Comparison of ENCODE assay signal across 8 mouse cellular contexts in the genomic region with DNA sequence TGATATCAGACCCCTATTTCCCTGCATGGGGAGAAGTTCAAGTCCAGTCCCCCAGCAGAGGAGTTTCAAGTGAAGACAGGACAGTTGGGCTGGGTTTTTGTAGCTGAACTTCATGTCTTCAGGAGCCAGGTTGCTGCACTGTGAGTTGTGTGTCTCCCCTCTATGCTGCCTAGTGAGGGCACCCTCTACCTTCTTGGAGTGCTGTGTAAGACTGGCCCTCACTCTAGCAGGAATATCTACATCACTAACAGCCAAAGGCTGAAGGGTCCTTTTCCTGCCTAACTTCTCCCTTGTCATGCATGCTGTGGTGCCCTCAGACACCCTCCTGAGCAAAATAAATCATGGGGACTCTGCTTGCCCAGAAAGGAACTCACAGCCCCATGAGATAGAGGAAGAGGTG. TPM values are rescaled to one million over a fixed set of nuclear protein-coding genes. Genes with fewer than 3 reads are reported as not detected.
DNase-seq lines count a peak whose midpoint lies in the region; ATAC-seq and TF ChIP-seq lines count a peak whose summit lies in the region.

No protein-coding gene starts in this region.

- intact Hi-C loops in left cerebral cortex, postnatal 25 days (cut with DNase I): no loop called here
- intact Hi-C loops in heart, postnatal 14 days (cut with DNase I): loop anchor here (5.0 kb wide), 2 partner anchors 66 to 166 kb away; a partner anchor contains a TSS

- ATAC-seq in heart, embryonic 15.5 days (replicated peaks; ENCODE audit: insufficient number of reproducible peaks, insufficient read depth, low FRiP score, low read depth): no peak
- no peak for ATAC-seq in G1E (ENCODE audit: extremely low read depth, insufficient number of reproducible peaks, low FRiP score, poor library complexity, severe bottlenecking)
- ATAC-seq in hindbrain, embryonic 12.5 days (ENCODE audit: low FRiP score): no peak
- ATAC-seq in midbrain, embryonic 15.5 days (replicated peaks): no peak

- no peak overlapping the region for H3K27ac ChIP-seq in heart, embryonic 15.5 days
- H3K27ac ChIP-seq in hindbrain, embryonic 12.5 days: no peak overlapping the region
- H3K27ac ChIP-seq in midbrain, embryonic 15.5 days: 0 out of 2 replicates have a peak overlapping the region, but pooled peaks have one; percentile 93

- peak overlapping the region; percentile 98; the same call in 1 of the 2 replicates for H3K4me2 ChIP-seq in heart, embryonic 15.5 days
- peak overlapping the region; percentile 99 for H3K4me2 ChIP-seq in hindbrain, embryonic 12.5 days (replicated peaks)
- peak overlapping the region; percentile 100 for H3K4me2 ChIP-seq in midbrain, embryonic 15.5 days

- peaks cover 4% of the 10 kb centered on the region; the same call in 1 of the 2 replicates for H3K27me3 ChIP-seq in heart, embryonic 15.5 days
- H3K27me3 ChIP-seq in G1E (ENCODE audit: insufficient read depth, low read length): peaks cover 10% of the 10 kb centered on the region
- H3K27me3 ChIP-seq in hindbrain, embryonic 12.5 days: peaks cover 13% of the 10 kb centered on the region
- H3K27me3 ChIP-seq in midbrain, embryonic 15.5 days (replicated peaks): no peaks in the 10 kb centered on the region

- no peak overlapping the region for H3K9ac ChIP-seq in heart, embryonic 15.5 days
- H3K9ac ChIP-seq in hindbrain, embryonic 12.5 days: no peak overlapping the region
- H3K9ac ChIP-seq in midbrain, embryonic 15.5 days: no peak overlapping the region

- no peak for DNase-seq in heart, adult 11 months
- peak; percentile 27 for DNase-seq in G1E (ENCODE audit: low spot score)
- DNase-seq in left cerebral cortex, postnatal 25 days (ENCODE audit: low spot score in 2 of 2): no peak
- DNase-seq in spleen, postnatal 4 days (ENCODE audit: low spot score in 2 of 2): no peak
- no peak for DNase-seq in heart, postnatal 14 days

- TF ChIP-seq CTCF in G1E (IDR thresholded peaks at IDR 0.05; ENCODE audit: low read depth, low read length): no peak

- H3K9me3 ChIP-seq in heart, embryonic 15.5 days (replicated peaks): no peaks in the 10 kb centered on the region
- no peaks in the 10 kb centered on the region for H3K9me3 ChIP-seq in G1E (replicated peaks)
- no peaks in the 10 kb centered on the region for H3K9me3 ChIP-seq in hindbrain, embryonic 12.5 days (replicated peaks)
- H3K9me3 ChIP-seq in midbrain, embryonic 15.5 days: no peaks in the 10 kb centered on the region

- peaks cover 16% of the 10 kb centered on the region for H3K4me1 ChIP-seq in heart, embryonic 15.5 days (replicated peaks)
- H3K4me1 ChIP-seq in G1E (ENCODE audit: insufficient read depth, low read depth, low read length): peaks cover 55% of the 10 kb centered on the region
- peaks cover 23% of the 10 kb centered on the region for H3K4me1 ChIP-seq in hindbrain, embryonic 12.5 days
- H3K4me1 ChIP-seq in midbrain, embryonic 15.5 days: peaks cover 29% of the 10 kb centered on the region

- no peak overlapping the region for H3K4me3 ChIP-seq in heart, embryonic 15.5 days
- no peak overlapping the region; the same call in 1 of the 2 replicates for H3K4me3 ChIP-seq in G1E (ENCODE audit: low read depth, low read length)
- H3K4me3 ChIP-seq in hindbrain, embryonic 12.5 days: 0 out of 2 replicates have a peak overlapping the region, but pooled peaks have one; percentile 93
- H3K4me3 ChIP-seq in midbrain, embryonic 15.5 days: peak overlapping the region; percentile 93; the same call in 1 of the 2 replicates

- H3K36me3 ChIP-seq in heart, embryonic 15.5 days: no peaks in the 10 kb centered on the region
- H3K36me3 ChIP-seq in G1E (replicated peaks): peaks cover 28% of the 10 kb centered on the region
- no peaks in the 10 kb centered on the region; the same call in 1 of the 2 replicates for H3K36me3 ChIP-seq in hindbrain, embryonic 12.5 days
- no peaks in the 10 kb centered on the region for H3K36me3 ChIP-seq in midbrain, embryonic 15.5 days (replicated peaks)

RNA-seq across cellular contexts. Expression of a gene that starts 1.1 kb away (rescaled TPM):
- 23.7 and 24.4 TPM in 2 replicates for polyA plus RNA-seq in heart, embryonic 15.5 days (2015; fragmentation: Nextera tagmentation; extraction: Ambion mirVana)
- total RNA-seq in G1E (2014; fragmentation: Nextera tagmentation) (10.5 and 15.7 TPM in 2 replicates), G1E (2017) (12.1 and 13.9 TPM in 2 replicates)
- polyA plus RNA-seq in G1E (2012): 36.9 and 44.1 TPM in 2 replicates
- 33.6 and 34.6 TPM in 2 replicates for polyA plus RNA-seq in hindbrain, embryonic 12.5 days (2016; fragmentation: Nextera tagmentation; extraction: Ambion mirVana)
- polyA plus RNA-seq in midbrain, embryonic 15.5 days (2015; fragmentation: Nextera tagmentation; extraction: Ambion mirVana): 34.4 and 35.7 TPM in 2 replicates
- 10 to 100 TPM; 19.9 to 21.3 TPM for total RNA-seq in left cerebral cortex, postnatal 25 days (2021)
- total RNA-seq in heart, postnatal 14 days (2021): 10 to 100 TPM; 19.2 to 22.0 TPM

RNA-seq across cellular contexts. Expression of a gene that starts 5.0 kb away (rescaled TPM):
- polyA plus RNA-seq in heart, embryonic 15.5 days (2015; fragmentation: Nextera tagmentation; extraction: Ambion mirVana): 4.6 and 5.3 TPM in 2 replicates
- total RNA-seq in G1E (2014; fragmentation: Nextera tagmentation) (14.1 and 15.0 TPM in 2 replicates), G1E (2017) (8.5 and 10.1 TPM in 2 replicates)
- 59.4 and 65.9 TPM in 2 replicates for polyA plus RNA-seq in G1E (2012)
- 13.0 and 13.3 TPM in 2 replicates for polyA plus RNA-seq in hindbrain, embryonic 12.5 days (2016; fragmentation: Nextera tagmentation; extraction: Ambion mirVana)
- polyA plus RNA-seq in midbrain, embryonic 15.5 days (2015; fragmentation: Nextera tagmentation; extraction: Ambion mirVana): 17.1 TPM in 2 replicates
- total RNA-seq in left cerebral cortex, postnatal 25 days (2021): 10 to 100 TPM; 37.3 to 38.6 TPM
- total RNA-seq in heart, postnatal 14 days (2021): 10 to 100 TPM; 10.8 to 10.9 TPM

RNA-seq across cellular contexts. Expression of a gene that starts 8.0 kb away (rescaled TPM):
- 0.33 and 0.77 TPM in 2 replicates for polyA plus RNA-seq in heart, embryonic 15.5 days (2015; fragmentation: Nextera tagmentation; extraction: Ambion mirVana)
- total RNA-seq in G1E (2014; fragmentation: Nextera tagmentation): not detected in 2 replicates
- total RNA-seq in G1E (2017): 0.52 TPM in 1 of 2 replicates, not detected in the other
- 0.05 TPM in 1 of 2 replicates, not detected in the other for polyA plus RNA-seq in G1E (2012)
- not detected in 2 replicates for polyA plus RNA-seq in hindbrain, embryonic 12.5 days (2016; fragmentation: Nextera tagmentation; extraction: Ambion mirVana)
- polyA plus RNA-seq in midbrain, embryonic 15.5 days (2015; fragmentation: Nextera tagmentation; extraction: Ambion mirVana): not detected in 2 replicates
- total RNA-seq in left cerebral cortex, postnatal 25 days (2021): not detected
- total RNA-seq in heart, postnatal 14 days (2021): not detected

RNA-seq across cellular contexts. Expression of a gene that starts 21.0 kb away (rescaled TPM):
- 0.05 TPM in 1 of 2 replicates, not detected in the other for polyA plus RNA-seq in heart, embryonic 15.5 days (2015; fragmentation: Nextera tagmentation; extraction: Ambion mirVana)
- not detected in 2 replicates for total RNA-seq in G1E (2014; fragmentation: Nextera tagmentation)
- total RNA-seq in G1E (2017): 0.05 and 0.12 TPM in 2 replicates
- not detected in 2 replicates for polyA plus RNA-seq in G1E (2012)
- not detected in 2 replicates for polyA plus RNA-seq in hindbrain, embryonic 12.5 days (2016; fragmentation: Nextera tagmentation; extraction: Ambion mirVana)
- not detected in 2 replicates for polyA plus RNA-seq in midbrain, embryonic 15.5 days (2015; fragmentation: Nextera tagmentation; extraction: Ambion mirVana)
- total RNA-seq in left cerebral cortex, postnatal 25 days (2021): under 1 TPM; 0.14 TPM
- not detected for total RNA-seq in heart, postnatal 14 days (2021)

RNA-seq across cellular contexts. Expression of a gene that starts 50.0 kb away (rescaled TPM):
- polyA plus RNA-seq in heart, embryonic 15.5 days (2015; fragmentation: Nextera tagmentation; extraction: Ambion mirVana): 14.8 and 18.3 TPM in 2 replicates
- 10.8 and 12.7 TPM in 2 replicates for total RNA-seq in G1E (2014; fragmentation: Nextera tagmentation)
- 15.7 and 17.8 TPM in 2 replicates for total RNA-seq in G1E (2017)
- polyA plus RNA-seq in G1E (2012): 14.7 and 16.1 TPM in 2 replicates
- 24.4 and 26.9 TPM in 2 replicates for polyA plus RNA-seq in hindbrain, embryonic 12.5 days (2016; fragmentation: Nextera tagmentation; extraction: Ambion mirVana)
- 35.0 and 36.3 TPM in 2 replicates for polyA plus RNA-seq in midbrain, embryonic 15.5 days (2015; fragmentation: Nextera tagmentation; extraction: Ambion mirVana)
- total RNA-seq in left cerebral cortex, postnatal 25 days (2021): 10 to 100 TPM; 51.4 to 52.3 TPM
- total RNA-seq in heart, postnatal 14 days (2021): 10 to 100 TPM; 27.5 to 28.9 TPM

Comparison
In these comparisons a context has a peak if more than half of its experiments do, and no peak if none do; other contexts are left out.
1. H3K4me3 ChIP-seq: peak in hindbrain, embryonic 12.5 days (single experiment) and midbrain, embryonic 15.5 days (single experiment); none in heart, embryonic 15.5 days (single experiment) and G1E (single experiment).
2. Peak in every context shown above with its lines, with median percentiles within 50 percentile points of each other: H3K4me2 ChIP-seq.